Mouse (Mus musculus) MEL (cell line): ENCODE measurements at regions not wholly inside any gene's neighbourhood (a gene's known extent, or its start where the extent isn't known, plus 50 kb on each side); places are given as distances from the start of the nearest gene placed in this dataset.

Experiments
- DNase-seq: peaks from one replicate; pipeline ENCODE4 v3.0.0; 2011; ENCODE audit warnings: low read depth, low spot score
- H3K27ac ChIP-seq: 2 replicates; pipeline ENCODE4 v1.5.1; 2012; ENCODE audit warnings: low read depth, mild to moderate bottlenecking, control low read depth, low read length, moderate library complexity; ENCODE audit not compliant: control insufficient read depth
- H3K27me3 ChIP-seq, 2 experiments: fragments of 150-350 bp in 1 of 2; sonication (generic) in 1 of 2; 2 replicates each; pipeline ENCODE4 v1.6.1; 2012; ENCODE audit warnings: low read length in 2 of 2, mild to moderate bottlenecking in 2 of 2, improper control_type of control experiment in 1 of 2, moderate library complexity in 1 of 2; ENCODE audit not compliant: insufficient read depth in 2 of 2, control insufficient read depth in 1 of 2
- H3K36me3 ChIP-seq, 2 experiments: 2 replicates each; pipeline ENCODE4 v1.6.1; 2012 to 2014; ENCODE audit warnings: low read length in 2 of 2, improper control_type of control experiment in 1 of 2, inconsistent platforms in 1 of 2, mild to moderate bottlenecking in 1 of 2; ENCODE audit not compliant: insufficient read depth in 2 of 2, control insufficient read depth in 1 of 2
- H3K4me1 ChIP-seq, 2 experiments: fragments of 150-350 bp in 1 of 2; sonication (generic) in 1 of 2; 2 replicates each; pipeline ENCODE4 v1.6.1; 2012; ENCODE audit warnings: low read length in 2 of 2, improper control_type of control experiment in 1 of 2, mild to moderate bottlenecking in 1 of 2; ENCODE audit not compliant: insufficient read depth in 2 of 2, control insufficient read depth in 1 of 2
- H3K4me3 ChIP-seq, 2 experiments: fragments of 150-350 bp in 1 of 2; sonication (generic) in 1 of 2; 2 replicates each; pipeline ENCODE4 v1.5.1; 2012; ENCODE audit warnings: low read depth in 2 of 2, low read length in 2 of 2, mild to moderate bottlenecking in 2 of 2, moderate library complexity in 2 of 2, control low read depth in 1 of 2, improper control_type of control experiment in 1 of 2; ENCODE audit not compliant: control insufficient read depth in 1 of 2, insufficient read depth in 1 of 2
- H3K79me2 ChIP-seq: 2 replicates; pipeline ENCODE4 v1.6.1; 2012; ENCODE audit warnings: mild to moderate bottlenecking, low read length, moderate library complexity; ENCODE audit not compliant: control insufficient read depth, poor library complexity, insufficient read depth
- H3K9ac ChIP-seq: 2 replicates; pipeline ENCODE4 v1.6.1; 2012; ENCODE audit warnings: low read depth, mild to moderate bottlenecking, control low read depth, low read length, moderate library complexity; ENCODE audit not compliant: control insufficient read depth, poor library complexity, severe bottlenecking
- H3K9me3 ChIP-seq: fragments of 150-350 bp; sonication (generic); replicated peaks from 2 replicates; pipeline ENCODE4 v1.6.1; 2012; ENCODE audit warnings: mild to moderate bottlenecking, low read length, improper control_type of control experiment, moderate library complexity; ENCODE audit not compliant: insufficient read depth
- BHLHE40 ChIP-seq: IDR thresholded peaks from 2 replicates; pipeline ENCODE4 v1.6.1; 2012; ENCODE audit warnings: low read depth, mild to moderate bottlenecking, inconsistent platforms, low read length, improper control_type of control experiment, borderline replicate concordance
- CHD1 ChIP-seq: IDR thresholded peaks from 2 replicates; pipeline ENCODE4 v1.6.1; 2012; ENCODE audit warnings: low read depth, mild to moderate bottlenecking, inconsistent platforms, low read length, improper control_type of control experiment
- CTCF ChIP-seq, 3 experiments: IDR thresholded peaks in 2 of 3; conservative IDR thresholded peaks in 1 of 3; 2 replicates each; pipeline ENCODE4 v1.5.1; 2011 to 2012; ENCODE audit warnings: low read length in 3 of 3, low read depth in 2 of 3, mild to moderate bottlenecking in 2 of 3, improper control_type of control experiment in 1 of 3, inconsistent platforms in 1 of 3, mixed read lengths in 1 of 3, moderate library complexity in 1 of 3; ENCODE audit not compliant: control insufficient read depth in 1 of 3, insufficient read depth in 1 of 3, poor library complexity in 1 of 3, severe bottlenecking in 1 of 3
- E2F4 ChIP-seq: IDR thresholded peaks from 2 replicates; pipeline ENCODE4 v1.6.1; 2011; ENCODE audit warnings: low read depth, low read length, improper control_type of control experiment, borderline replicate concordance
- ELF1 ChIP-seq: IDR thresholded peaks from 2 replicates; pipeline ENCODE4 v1.6.1; 2014; ENCODE audit warnings: low read depth, mild to moderate bottlenecking, inconsistent platforms, low read length, improper control_type of control experiment, moderate library complexity
- EP300 ChIP-seq, 2 experiments: IDR thresholded peaks; 2 replicates each; pipeline ENCODE4 v1.6.1; 2011; ENCODE audit warnings: improper control_type of control experiment in 2 of 2, low read length in 2 of 2, low read depth in 1 of 2, mild to moderate bottlenecking in 1 of 2
- GABPA ChIP-seq: IDR thresholded peaks from 2 replicates; pipeline ENCODE4 v1.6.1; 2012; ENCODE audit warnings: low read depth, mild to moderate bottlenecking, inconsistent platforms, low read length, improper control_type of control experiment, moderate library complexity
- HCFC1 ChIP-seq: IDR thresholded peaks from 2 replicates; pipeline ENCODE4 v1.6.1; 2012; ENCODE audit warnings: low read depth, mild to moderate bottlenecking, inconsistent platforms, low read length, improper control_type of control experiment, moderate library complexity
- JUND ChIP-seq: IDR thresholded peaks from 2 replicates; pipeline ENCODE4 v1.6.1; 2011; ENCODE audit warnings: low read depth, mild to moderate bottlenecking, improper control_type of control experiment, low read length
- KAT2A ChIP-seq: conservative IDR thresholded peaks from 2 replicates; pipeline ENCODE4 v1.6.1; 2012; ENCODE audit warnings: low read depth, low read length, improper control_type of control experiment, inconsistent platforms
- MAFK ChIP-seq: IDR thresholded peaks from 2 replicates; pipeline ENCODE4 v1.6.1; 2011; ENCODE audit warnings: low read depth, mild to moderate bottlenecking, low read length, improper control_type of control experiment, borderline replicate concordance
- MXI1 ChIP-seq: IDR thresholded peaks from 2 replicates; pipeline ENCODE4 v1.6.1; 2011; ENCODE audit warnings: mild to moderate bottlenecking, low read depth, low read length, improper control_type of control experiment
- MYB ChIP-seq: IDR thresholded peaks from 2 replicates; pipeline ENCODE4 v1.6.1; 2011; ENCODE audit warnings: mild to moderate bottlenecking, low read depth, low read length, improper control_type of control experiment
- MYC ChIP-seq: IDR thresholded peaks from 2 replicates; pipeline ENCODE4 v1.6.1; 2011; ENCODE audit warnings: low read depth, mild to moderate bottlenecking, low read length, improper control_type of control experiment, moderate library complexity
- NELFE ChIP-seq: IDR thresholded peaks from 2 replicates; pipeline ENCODE4 v1.6.1; 2011; ENCODE audit warnings: low read depth, low read length, improper control_type of control experiment
- POLR2A ChIP-seq, 2 experiments: IDR thresholded peaks; 2 replicates each; pipeline ENCODE4 v1.6.1; 2011 to 2012; ENCODE audit warnings: low read length in 2 of 2, mild to moderate bottlenecking in 2 of 2, control low read depth in 1 of 2, improper control_type of control experiment in 1 of 2, low read depth in 1 of 2, moderate library complexity in 1 of 2; ENCODE audit not compliant: control insufficient read depth in 1 of 2, insufficient read depth in 1 of 2, poor library complexity in 1 of 2
- RAD21 ChIP-seq: IDR thresholded peaks from 2 replicates; pipeline ENCODE4 v1.6.1; 2011; ENCODE audit warnings: mild to moderate bottlenecking, low read depth, low read length, improper control_type of control experiment
- SMC3 ChIP-seq: IDR thresholded peaks from 2 replicates; pipeline ENCODE4 v1.6.1; 2011; ENCODE audit warnings: low read depth, low read length, improper control_type of control experiment
- TAL1 ChIP-seq: IDR thresholded peaks from 2 replicates; pipeline ENCODE4 v1.6.1; 2012; ENCODE audit warnings: mild to moderate bottlenecking, inconsistent platforms, low read length, moderate library complexity, mixed read lengths
- TCF12 ChIP-seq: IDR thresholded peaks from 2 replicates; pipeline ENCODE4 v1.6.1; 2014; ENCODE audit warnings: low read depth, mild to moderate bottlenecking, inconsistent platforms, low read length, improper control_type of control experiment, moderate library complexity
- USF1 ChIP-seq: IDR thresholded peaks from 2 replicates; pipeline ENCODE4 v1.6.1; 2014; ENCODE audit warnings: low read depth, mild to moderate bottlenecking, inconsistent platforms, low read length, improper control_type of control experiment, moderate library complexity
- USF2 ChIP-seq, 2 experiments: IDR thresholded peaks; 2 replicates each; pipeline ENCODE4 v1.6.1; 2011 to 2012; ENCODE audit warnings: improper control_type of control experiment in 2 of 2, low read length in 2 of 2, borderline replicate concordance in 1 of 2, inconsistent platforms in 1 of 2, low read depth in 1 of 2, mild to moderate bottlenecking in 1 of 2; ENCODE audit not compliant: insufficient read depth in 1 of 2
- ZC3H11A ChIP-seq: IDR thresholded peaks from 2 replicates; pipeline ENCODE4 v1.6.1; 2012; ENCODE audit warnings: low read depth, mild to moderate bottlenecking, inconsistent platforms, low read length, improper control_type of control experiment
- ZKSCAN1 ChIP-seq: IDR thresholded peaks from 2 replicates; pipeline ENCODE4 v1.6.1; 2012; ENCODE audit warnings: low read depth, mild to moderate bottlenecking, inconsistent platforms, low read length, improper control_type of control experiment, moderate library complexity

GRCm38 (mm10) chr6:31011407-31012020 is 52.6 kb upstream of the Klf14 start:
- Histone ChIP-seq H3K9ac (no peak overlapping the region), H3K4me3 (no peak overlapping the region), H3K9me3 (no peaks in the 10 kb centered on the region), H3K4me1 (peaks cover 0 to 4% of the 10 kb centered on the region in 2 experiments; a peak in 1 of 4 replicates), H3K27ac (no peak overlapping the region), H3K27me3 (peaks cover 6 to 14% of the 10 kb centered on the region in 2 experiments), H3K79me2 (no peaks in the 10 kb centered on the region), H3K36me3 (no peaks in the 10 kb centered on the region)
- DNase-seq = peak; percentile 60
- TF ChIP-seq CHD1 = no peak
- no peak for TF ChIP-seq SMC3
- no peak for TF ChIP-seq RAD21
- no peak for TF ChIP-seq USF1
- TF ChIP-seq BHLHE40 = peak; percentile 84
- TF ChIP-seq GABPA = no peak
- no peak for TF ChIP-seq JUND
- no peak for TF ChIP-seq KAT2A

- peaks cover 0 to 2% of the 10 kb centered on the region in 2 experiments; a peak in 1 of 4 replicates for H3K4me1 ChIP-seq
Observed at GRCm38 (mm10) chr6:31016566-31016965, 57.7 kb upstream of the Klf14 start.

GRCm38 (mm10) chr6:31021776-31022175 is 62.9 kb upstream of the Klf14 start:
- Histone ChIP-seq H3K27me3 (peaks cover 2 to 6% of the 10 kb centered on the region in 2 experiments), H3K4me3 (no peak overlapping the region), H3K4me1 (no peaks in the 10 kb centered on the region), H3K79me2 (no peaks in the 10 kb centered on the region), H3K27ac (no peak overlapping the region), H3K36me3 (no peaks in the 10 kb centered on the region), H3K9me3 (no peaks in the 10 kb centered on the region), H3K9ac (no peak overlapping the region)
- DNase-seq = no peak
- no peak for TF ChIP-seq POLR2A (IDR thresholded peaks at IDR 0.05; ENCODE audit: control insufficient read depth in 1 of 2, insufficient read depth in 1 of 2, low read depth in 1 of 2, low read length in 2 of 2, poor library complexity in 1 of 2)
- no peak for TF ChIP-seq BHLHE40
- TF ChIP-seq GABPA = no peak
- no peak for TF ChIP-seq ZKSCAN1
- no peak for TF ChIP-seq NELFE
- TF ChIP-seq ZC3H11A = no peak
- TF ChIP-seq ELF1 = no peak
- TF ChIP-seq MYC = no peak
- no peak for TF ChIP-seq KAT2A
- no peak for TF ChIP-seq JUND
- no peak for TF ChIP-seq USF2 (IDR thresholded peaks at IDR 0.05; ENCODE audit: borderline replicate concordance in 1 of 2, insufficient read depth in 1 of 2, low read depth in 1 of 2, low read length in 2 of 2)
- no peak for TF ChIP-seq HCFC1
- no peak for TF ChIP-seq CHD1
- TF ChIP-seq MAFK = no peak
- TF ChIP-seq MXI1 = no peak

More at GRCm38 (mm10) chr6:31016566-31016965, 57.7 kb upstream of the Klf14 start:
- H3K9ac ChIP-seq = no peak overlapping the region
- no peaks in the 10 kb centered on the region for H3K9me3 ChIP-seq
- no peak overlapping the region for H3K4me3 ChIP-seq
- TF ChIP-seq E2F4 (no peak), CTCF (IDR thresholded peaks at IDR 0.05 in 2 of 3, conservative IDR thresholded peaks at IDR 0.05 in 1 of 3; ENCODE audit: control insufficient read depth in 1 of 3, insufficient read depth in 1 of 3, low read depth in 2 of 3, low read length in 3 of 3, poor library complexity in 1 of 3, severe bottlenecking in 1 of 3) (no peak), EP300 (IDR thresholded peaks at IDR 0.05; ENCODE audit: low read depth in 1 of 2, low read length in 2 of 2) (no peak), MYB (no peak), TCF12 (no peak), JUND (no peak), TAL1 (no peak)
- DNase-seq = no peak
- H3K36me3 ChIP-seq = no peaks in the 10 kb centered on the region
- H3K27ac ChIP-seq = no peak overlapping the region
- H3K79me2 ChIP-seq = no peaks in the 10 kb centered on the region
- H3K27me3 ChIP-seq = peaks cover 4 to 12% of the 10 kb centered on the region in 2 experiments
